Mouse (Mus musculus) CH12.LX (cell line): ENCODE results near the gene Hexdc. TPM values are rescaled to one million over a fixed set of nuclear protein-coding genes. Genes with fewer than 3 reads are reported as not detected.

Source experiments
- DNase-seq: peaks from one replicate; pipeline ENCODE4 v3.0.0-alpha.2; 2013; ENCODE audit errors: extremely low read depth
- H3K27ac ChIP-seq: 2 replicates; pipeline ENCODE4 v1.5.1; 2012; ENCODE audit warnings: low read depth, mild to moderate bottlenecking, control low read depth, moderate library complexity; ENCODE audit not compliant: insufficient read depth
- H3K27me3 ChIP-seq: replicated peaks from 2 replicates; pipeline ENCODE3; 2012; ENCODE audit warnings: inconsistent platforms
- H3K36me3 ChIP-seq, 2 experiments: replicated peaks in 1 of 2; 2 replicates each; pipeline versions ENCODE3 to v1.6.1; 2012; ENCODE audit warnings: inconsistent platforms in 1 of 2, low read length in 1 of 2, mild to moderate bottlenecking in 1 of 2, mixed read lengths in 1 of 2, moderate library complexity in 1 of 2; ENCODE audit not compliant: control insufficient read depth in 1 of 2, insufficient read depth in 1 of 2
- H3K4me1 ChIP-seq, 2 experiments: 2 replicates each; pipeline ENCODE4 v1.6.1; 2012; ENCODE audit warnings: inconsistent platforms in 1 of 2, moderate library complexity in 1 of 2; ENCODE audit not compliant: insufficient read depth in 2 of 2, control insufficient read depth in 1 of 2
- H3K4me2 ChIP-seq: 2 replicates; pipeline ENCODE4 v1.6.1; 2012; ENCODE audit warnings: low read depth, mild to moderate bottlenecking, control low read depth; ENCODE audit not compliant: poor library complexity, insufficient read depth, severe bottlenecking
- H3K4me3 ChIP-seq, 3 experiments: fragments of 150-350 bp in 1 of 3; sonication (generic) in 1 of 3; replicated peaks in 1 of 3; 2 replicates each; pipeline versions ENCODE3 to v1.5.1; 2011 to 2012; ENCODE audit warnings: low read depth in 2 of 3, low read length in 2 of 3, mild to moderate bottlenecking in 2 of 3, moderate library complexity in 2 of 3, control low read depth in 1 of 3, improper control_type of control experiment in 1 of 3, inconsistent platforms in 1 of 3, mixed read lengths in 1 of 3; ENCODE audit not compliant: poor library complexity in 1 of 3
- H3K79me2 ChIP-seq: replicated peaks from 2 replicates; pipeline ENCODE4 v1.6.1; 2012; ENCODE audit warnings: mild to moderate bottlenecking, moderate library complexity; ENCODE audit not compliant: control insufficient read depth, poor library complexity, insufficient read depth, severe bottlenecking; ENCODE audit errors: extremely low read depth
- H3K9ac ChIP-seq: 2 replicates; pipeline ENCODE4 v1.6.1; 2012; ENCODE audit warnings: low read depth, mild to moderate bottlenecking, control low read depth, moderate library complexity; ENCODE audit not compliant: insufficient read depth
- H3K9me3 ChIP-seq: replicated peaks from 2 replicates; pipeline ENCODE3; 2012; ENCODE audit warnings: low read length, inconsistent platforms, mixed read lengths
- CHD1 ChIP-seq: IDR thresholded peaks from 2 replicates; pipeline ENCODE4 v1.6.1; 2012; ENCODE audit warnings: low read depth, low read length, improper control_type of control experiment, inconsistent platforms
- CTCF ChIP-seq, 2 experiments: IDR thresholded peaks in 1 of 2; conservative IDR thresholded peaks in 1 of 2; 2 replicates each; pipeline ENCODE4 v1.5.1; 2011 to 2012; ENCODE audit warnings: low read depth in 2 of 2, low read length in 2 of 2, improper control_type of control experiment in 1 of 2, inconsistent platforms in 1 of 2, mild to moderate bottlenecking in 1 of 2, moderate library complexity in 1 of 2
- EP300 ChIP-seq: IDR thresholded peaks from 2 replicates; pipeline ENCODE4 v1.6.1; 2011; ENCODE audit warnings: low read length, improper control_type of control experiment
- ETS1 ChIP-seq: conservative IDR thresholded peaks from 2 replicates; pipeline ENCODE4 v1.6.1; 2012; ENCODE audit warnings: low read depth, mild to moderate bottlenecking, inconsistent platforms, low read length, improper control_type of control experiment, moderate library complexity
- GABPA ChIP-seq: IDR thresholded peaks from 2 replicates; pipeline ENCODE4 v1.6.1; 2012; ENCODE audit warnings: low read depth, low read length, improper control_type of control experiment, inconsistent platforms; ENCODE audit not compliant: insufficient replicate concordance
- IRF4 ChIP-seq: IDR thresholded peaks from 2 replicates; pipeline ENCODE4 v1.6.1; 2014; ENCODE audit warnings: low read depth, mild to moderate bottlenecking, inconsistent platforms, low read length, improper control_type of control experiment
- JUN ChIP-seq: IDR thresholded peaks from 2 replicates; pipeline ENCODE4 v1.6.1; 2011; ENCODE audit warnings: low read depth, mild to moderate bottlenecking, low read length, improper control_type of control experiment, moderate library complexity; ENCODE audit not compliant: insufficient read depth
- JUND ChIP-seq: conservative IDR thresholded peaks from 2 replicates; pipeline ENCODE4 v1.6.1; 2011; ENCODE audit warnings: low read depth, low read length, improper control_type of control experiment
- MAFK ChIP-seq: IDR thresholded peaks from 2 replicates; pipeline ENCODE4 v1.6.1; 2011; ENCODE audit warnings: low read length, improper control_type of control experiment; ENCODE audit not compliant: insufficient replicate concordance
- MAX ChIP-seq: IDR thresholded peaks from 2 replicates; pipeline ENCODE4 v1.6.1; 2011; ENCODE audit warnings: low read length, improper control_type of control experiment
- MEF2A ChIP-seq: IDR thresholded peaks from 2 replicates; pipeline ENCODE4 v1.6.1; 2014; ENCODE audit warnings: low read depth, mild to moderate bottlenecking, inconsistent platforms, low read length, improper control_type of control experiment, borderline replicate concordance
- MXI1 ChIP-seq: IDR thresholded peaks from 2 replicates; pipeline ENCODE4 v1.6.1; 2011; ENCODE audit warnings: mild to moderate bottlenecking, low read depth, low read length, improper control_type of control experiment
- MYC ChIP-seq: IDR thresholded peaks from 2 replicates; pipeline ENCODE4 v1.6.1; 2011; ENCODE audit warnings: low read depth, mild to moderate bottlenecking, improper control_type of control experiment, low read length
- NELFE ChIP-seq: IDR thresholded peaks from 2 replicates; pipeline ENCODE4 v1.6.1; 2011; ENCODE audit warnings: low read depth, low read length, improper control_type of control experiment
- NRF1 ChIP-seq: IDR thresholded peaks from 2 replicates; pipeline ENCODE4 v1.6.1; 2014; ENCODE audit warnings: low read depth, mild to moderate bottlenecking, inconsistent platforms, low read length, improper control_type of control experiment, moderate library complexity
- PAX5 ChIP-seq: IDR thresholded peaks from 2 replicates; pipeline ENCODE4 v1.6.1; 2012; ENCODE audit warnings: low read length, inconsistent platforms, mixed read lengths
- POLR2AphosphoS2 ChIP-seq: IDR thresholded peaks from 2 replicates; pipeline ENCODE4 v1.6.1; 2011; ENCODE audit warnings: low read depth, low read length, improper control_type of control experiment
- RAD21 ChIP-seq: IDR thresholded peaks from 2 replicates; pipeline ENCODE4 v1.6.1; 2011; ENCODE audit warnings: low read depth, mild to moderate bottlenecking, low read length, improper control_type of control experiment, moderate library complexity
- RCOR1 ChIP-seq: conservative IDR thresholded peaks from 2 replicates; pipeline ENCODE4 v1.6.1; 2012; ENCODE audit warnings: low read depth, mild to moderate bottlenecking, inconsistent platforms, low read length, improper control_type of control experiment
- SMC3 ChIP-seq: IDR thresholded peaks from 2 replicates; pipeline ENCODE4 v1.6.1; 2011; ENCODE audit warnings: low read depth, low read length, improper control_type of control experiment
- ZKSCAN1 ChIP-seq: IDR thresholded peaks from 2 replicates; pipeline ENCODE4 v1.6.1; 2012; ENCODE audit warnings: low read depth, inconsistent platforms, low read length, improper control_type of control experiment, borderline replicate concordance
- ZNF384 ChIP-seq: IDR thresholded peaks from 2 replicates; pipeline ENCODE4 v1.6.1; 2012; ENCODE audit warnings: low read depth, low read length, improper control_type of control experiment, inconsistent platforms
- dilution Hi-C: fragments of 300-500 bp; cut with MboI; formaldehyde crosslinking; loops from 2 replicates; pipeline ENCODE4 v1.14.3; 2020; ENCODE audit warnings: low sequenced_read_pairs; ENCODE audit not compliant: extremely low pct_unique_long_range_greater_than_20kb, extremely low pct_ligation_motif_present
- in situ Hi-C: fragments of 300-500 bp; cut with MboI; formaldehyde crosslinking; loops from 3 replicates; pipeline ENCODE4 v1.14.3; 2019; ENCODE audit warnings: low sequenced_read_pairs, low pct_ligation_motif_present, low pct_unique_long_range_greater_than_20kb, mixed read lengths
- polyA plus RNA-seq: library from polyadenylated mRNA; unstranded; fragments of >175 nt; gene quantifications from 2 replicates; pipeline ENCODE4 v1.2.1, GENCODE M21; 2012; ENCODE audit warnings: low read depth; ENCODE audit not compliant: insufficient read length
- total RNA-seq, 2 experiments: library from RNA; depleted of rRNA; stranded (reverse); fragments of 300-350 nt in 1 of 2; fragments of >200 nt in 1 of 2; gene quantifications; 2 replicates each; pipeline ENCODE4 v1.2.3; 2012 to 2014

The Hexdc gene
- total and polyA plus RNA-seq, 3 experiments, result 8.8 to 11.6 (median 10.6) TPM

DNA sequence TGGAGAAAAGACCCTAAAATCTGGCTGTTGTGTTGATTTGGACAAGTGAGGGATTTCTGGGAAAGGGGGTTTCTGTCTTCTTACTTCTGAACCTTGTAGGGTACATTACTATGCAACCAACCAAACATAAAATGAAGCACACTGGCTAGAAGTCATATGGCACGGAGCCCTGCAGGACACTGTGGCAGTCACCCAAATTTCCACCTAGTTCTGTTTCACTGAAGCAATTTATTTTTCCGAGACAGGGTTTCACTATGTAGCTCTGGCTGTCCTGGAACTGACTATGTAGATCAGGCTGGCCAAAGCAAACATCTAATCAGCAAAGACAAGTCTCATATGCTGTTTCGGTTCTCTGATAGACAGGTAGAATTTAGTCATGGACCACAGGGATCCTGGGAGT, 14.6 kb upstream of the Hexdc start:
- no peak overlapping the region for H3K4me2 ChIP-seq
- H3K36me3 ChIP-seq, result peaks cover 0 to 9% of the 10 kb centered on the region in 2 experiments
- DNase-seq, result no peak
- in situ Hi-C loops, result no loop called here
- no peaks in the 10 kb centered on the region for H3K79me2 ChIP-seq
- peaks cover 0 to 3% of the 10 kb centered on the region in 2 experiments; a peak in 2 of 4 replicates for H3K4me1 ChIP-seq
- dilution Hi-C loops, result no loop called here
- H3K4me3 ChIP-seq, result no peak overlapping the region
- H3K27ac ChIP-seq, result no peak overlapping the region
- no peaks in the 10 kb centered on the region for H3K27me3 ChIP-seq
- no peak overlapping the region for H3K9ac ChIP-seq
- TF ChIP-seq MAFK (no peak), IRF4 (peak; percentile 58; the same call in 1 of the 2 replicates)
- no peaks in the 10 kb centered on the region for H3K9me3 ChIP-seq

DNA sequence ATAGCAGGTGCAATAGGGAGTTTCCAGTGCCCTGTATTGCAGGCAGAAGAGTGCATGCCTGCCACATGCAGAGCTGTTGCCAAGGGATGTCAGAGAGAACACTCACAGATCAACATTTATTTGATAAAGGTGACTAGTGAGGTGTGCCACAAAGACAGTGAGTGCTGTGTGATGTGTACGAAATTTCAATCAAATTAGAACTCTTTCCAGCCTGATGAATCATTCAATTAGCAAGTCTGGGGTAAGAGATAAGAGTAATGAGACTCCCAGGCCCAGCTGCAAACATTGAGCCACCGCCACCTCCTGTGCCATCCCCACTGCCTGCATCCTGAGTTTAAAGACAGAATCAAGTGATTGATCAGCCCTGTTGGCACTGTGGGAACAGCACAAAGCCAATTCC, 11.5 kb upstream of the Hexdc start:
- DNase-seq, result no peak
- Histone ChIP-seq H3K4me2 (no peak overlapping the region), H3K36me3 (peaks cover 0 to 11% of the 10 kb centered on the region in 2 experiments), H3K27ac (no peak overlapping the region), H3K27me3 (no peaks in the 10 kb centered on the region), H3K4me1 (peaks cover 0 to 3% of the 10 kb centered on the region in 2 experiments; a peak in 2 of 4 replicates), H3K9ac (no peak overlapping the region), H3K4me3 (no peak overlapping the region), H3K9me3 (no peaks in the 10 kb centered on the region), H3K79me2 (no peaks in the 10 kb centered on the region)
- in situ Hi-C loops (no loop called here), dilution Hi-C loops (no loop called here)
- TF ChIP-seq CTCF (conservative IDR thresholded peaks at IDR 0.05 in 1 of 2, IDR thresholded peaks at IDR 0.05 in 1 of 2; ENCODE audit: low read depth in 2 of 2, low read length in 2 of 2) (no peak), MAFK (no peak), JUN (no peak), ZKSCAN1 (no peak), CHD1 (no peak), NRF1 (no peak), ETS1 (no peak), MYC (no peak), MEF2A (no peak), EP300 (no peak), ZNF384 (no peak)

DNA sequence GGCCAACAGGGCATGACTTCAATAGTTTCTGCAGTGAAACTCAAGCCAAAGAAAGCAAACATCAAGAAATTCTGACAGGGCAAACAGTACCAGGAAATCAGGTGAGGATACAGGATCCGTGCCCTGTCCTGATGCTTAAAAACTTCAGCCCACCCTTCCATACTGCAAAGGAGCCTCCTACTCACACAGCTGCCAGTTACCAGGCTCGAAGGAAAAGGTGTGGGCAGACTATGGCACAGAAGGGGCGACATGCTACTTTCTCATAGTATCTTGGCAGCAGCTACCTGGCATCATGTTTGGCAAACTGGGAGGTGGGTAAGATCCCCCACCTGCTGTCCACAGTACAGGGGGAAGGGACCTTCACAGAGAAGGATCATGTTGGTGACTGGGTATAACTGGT, 10.8 kb upstream of the Hexdc start:
- in situ Hi-C loops, result no loop called here
- Histone ChIP-seq H3K9ac (no peak overlapping the region), H3K4me1 (peaks cover 0 to 3% of the 10 kb centered on the region in 2 experiments; a peak in 2 of 4 replicates), H3K9me3 (no peaks in the 10 kb centered on the region), H3K4me3 (no peak overlapping the region), H3K79me2 (no peaks in the 10 kb centered on the region), H3K36me3 (peaks cover 0 to 11% of the 10 kb centered on the region in 2 experiments), H3K4me2 (no peak overlapping the region), H3K27ac (no peak overlapping the region), H3K27me3 (no peaks in the 10 kb centered on the region)
- DNase-seq, result no peak
- dilution Hi-C loops, result no loop called here
- no peak for TF ChIP-seq SMC3
- TF ChIP-seq GABPA, result no peak
- no peak for TF ChIP-seq MAX
- TF ChIP-seq CTCF (conservative IDR thresholded peaks at IDR 0.05 in 1 of 2, IDR thresholded peaks at IDR 0.05 in 1 of 2; ENCODE audit: low read depth in 2 of 2, low read length in 2 of 2), result no peak
- no peak for TF ChIP-seq JUND
- TF ChIP-seq NELFE, result no peak
- TF ChIP-seq POLR2AphosphoS2, result no peak
- no peak for TF ChIP-seq RAD21
- TF ChIP-seq PAX5, result no peak
- no peak for TF ChIP-seq MEF2A
- TF ChIP-seq RCOR1, result no peak
- no peak for TF ChIP-seq NRF1
- TF ChIP-seq MXI1, result no peak
